Mouse (Mus musculus) erythroblast, embryonic 14.5 days (primary cell): ENCODE data around the gene Cd300lf.

Experiments
- GATA1 ChIP-seq: IDR thresholded peaks from 2 replicates; pipeline ENCODE4 v1.6.1; 2012; ENCODE audit warnings: low read length, inconsistent platforms, mixed read lengths
- TAL1 ChIP-seq: IDR thresholded peaks from 3 replicates; pipeline ENCODE4 v1.6.1; 2012; ENCODE audit warnings: low read length, inconsistent platforms, mixed read lengths

GRCm38 (mm10) chr11:115160016-115160797, 26.4 kb upstream of the Cd300lf start:
- TF ChIP-seq GATA1: no peak
- no peak for TF ChIP-seq TAL1
